Mouse (Mus musculus): ENCODE measurements around the gene Ntf5.
"Not testable (repeated sequence)": the region's sequence is repeated elsewhere in the genome, so short reads cannot be mapped to it uniquely, and the experiment has no call there.

The Ntf5 gene

DNA sequence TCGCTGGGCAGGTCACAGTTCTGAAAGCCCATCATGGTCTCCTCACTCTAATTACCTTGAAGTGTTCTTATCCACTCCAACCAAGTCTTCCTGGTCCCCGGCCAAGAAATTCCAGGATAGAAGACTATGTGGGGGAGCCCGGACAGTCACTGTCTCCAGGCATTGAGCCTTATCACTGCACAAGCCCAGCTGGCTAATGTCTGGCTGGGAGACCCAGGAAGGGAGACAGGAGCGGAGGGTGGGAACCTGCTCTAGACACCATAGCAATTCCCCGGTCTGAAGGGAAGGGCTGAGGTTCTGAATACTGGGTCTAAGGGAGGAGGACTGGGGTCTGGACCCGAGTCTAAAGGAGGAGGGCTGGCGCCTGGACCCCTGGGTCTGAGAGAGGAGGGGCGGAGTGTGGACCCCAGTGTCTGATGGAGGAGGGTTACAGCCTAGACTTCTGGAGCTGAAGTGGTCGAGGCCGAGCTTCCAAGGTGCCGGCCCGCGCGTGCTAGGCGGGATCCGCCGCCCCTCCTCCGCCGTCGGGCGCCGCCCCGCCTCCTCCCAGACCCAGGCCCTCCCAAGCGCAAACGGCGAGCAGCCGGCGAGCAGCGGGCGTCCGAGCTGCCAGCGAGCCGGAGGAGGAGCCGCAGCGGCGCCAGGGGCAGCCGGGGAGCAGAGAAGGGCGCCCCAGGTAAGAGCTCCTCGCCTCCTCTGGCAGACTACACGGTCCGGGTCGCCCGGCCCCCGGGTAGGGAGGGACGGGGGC, at the start of gene Ntf5:
Gene Ntf5, plus strand, starts transcription at position 583 of the 751 bp plus-strand sequence.
- no peak for DNase-seq (ENCODE audit: low read depth in 1 of 2, low spot score in 2 of 2)

- DNase-seq (ENCODE audit: low read depth in 1 of 2, low spot score in 2 of 2) = no peak
Measured at GRCm38 (mm10) chr7:45363983-45364382, 49.5 kb upstream of the Ntf5 start.

GRCm38 (mm10) chr7:45365742-45366651, 47.5 kb upstream of the Ntf5 start:
- DNase-seq (ENCODE audit: low read depth in 1 of 2, low spot score in 2 of 2) = no peak

DNA sequence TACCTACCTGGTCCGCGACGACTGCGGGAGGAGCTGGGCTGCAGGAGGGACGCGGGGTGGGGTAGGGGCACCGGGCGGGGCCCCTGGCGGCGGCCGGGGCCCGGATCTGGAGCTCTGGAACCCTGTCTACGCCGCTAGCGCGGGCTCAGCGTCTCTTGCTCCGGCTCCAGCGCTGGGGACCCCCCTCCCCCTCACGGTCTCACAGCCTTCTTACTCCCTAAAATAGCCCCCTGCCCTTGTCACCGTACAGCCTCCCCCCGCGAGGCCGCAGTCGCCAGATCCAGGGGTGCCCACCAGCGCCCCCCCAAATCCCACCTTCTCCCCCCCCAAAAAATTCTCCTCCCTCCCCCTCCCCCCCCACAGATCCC, 46.9 kb upstream of the Ntf5 start, which contains the start of gene Ppfia3:
Gene Ppfia3, minus strand, starts transcription at position 368 of the 368 bp plus-strand sequence.
- no peak for DNase-seq (ENCODE audit: low read depth in 1 of 2, low spot score in 2 of 2)

GRCm38 (mm10) chr7:45367020-45367880, 46.2 kb upstream of the Ntf5 start:
- DNase-seq (ENCODE audit: low read depth in 1 of 2, low spot score in 2 of 2) = peak; percentile 95 to 97

DNA sequence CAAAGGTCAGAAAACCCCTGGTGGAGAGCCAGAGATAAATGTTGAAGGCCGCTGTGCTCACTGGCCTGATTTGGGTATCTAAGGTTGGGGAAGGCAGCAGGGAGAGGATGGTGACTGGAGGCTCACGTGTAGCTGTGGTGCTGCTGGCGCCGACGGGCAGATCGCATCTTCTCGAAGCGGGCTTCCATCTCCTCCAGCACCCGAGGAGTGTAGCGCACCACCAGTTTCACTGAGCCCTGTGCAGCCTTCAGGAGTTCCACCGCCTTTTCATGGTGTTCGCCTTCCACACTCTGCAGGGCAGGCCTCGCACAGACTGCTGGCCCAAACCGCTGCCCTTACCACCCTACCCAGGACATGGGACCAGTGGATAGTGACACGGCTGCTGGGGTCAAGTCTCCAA, 45.3 kb upstream of the Ntf5 start:
- DNase-seq (ENCODE audit: low read depth in 1 of 2, low spot score in 2 of 2) = no peak

DNA sequence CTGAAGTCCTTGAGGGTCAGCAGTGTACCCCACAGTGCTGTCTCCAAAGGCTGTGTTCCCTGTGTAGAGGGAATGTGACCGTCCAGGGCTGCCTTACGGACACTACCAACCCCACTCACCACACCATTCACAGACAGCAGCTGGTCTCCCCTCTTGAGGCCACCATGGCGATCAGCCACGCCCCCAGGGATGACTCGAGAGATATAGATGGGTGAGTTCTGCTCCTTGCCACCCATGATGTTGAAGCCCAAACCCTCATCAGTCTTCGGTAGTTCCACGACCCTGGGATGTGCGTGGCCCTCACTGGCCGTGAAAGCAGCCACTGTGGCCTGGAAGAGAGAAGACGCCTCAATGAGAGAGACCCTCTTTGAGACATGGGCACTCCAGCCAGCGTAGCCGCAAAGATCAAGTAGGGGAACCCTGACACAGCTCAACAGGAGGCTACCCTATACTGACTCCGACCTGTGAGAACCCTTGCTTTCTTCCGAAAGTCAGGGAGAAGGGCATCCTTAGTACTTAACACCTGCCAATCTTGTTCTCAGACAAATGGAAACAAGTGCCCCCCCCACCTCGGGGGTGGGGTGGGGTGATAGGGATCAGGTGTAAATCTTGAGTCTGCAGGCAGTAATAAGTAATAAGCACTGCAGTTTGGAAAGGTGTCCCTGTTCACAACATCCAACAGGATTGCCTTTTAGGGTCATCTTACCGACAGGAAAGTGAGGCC, 44.3 kb upstream of the Ntf5 start:
- no peak for DNase-seq (ENCODE audit: low read depth in 1 of 2, low spot score in 2 of 2)

DNA sequence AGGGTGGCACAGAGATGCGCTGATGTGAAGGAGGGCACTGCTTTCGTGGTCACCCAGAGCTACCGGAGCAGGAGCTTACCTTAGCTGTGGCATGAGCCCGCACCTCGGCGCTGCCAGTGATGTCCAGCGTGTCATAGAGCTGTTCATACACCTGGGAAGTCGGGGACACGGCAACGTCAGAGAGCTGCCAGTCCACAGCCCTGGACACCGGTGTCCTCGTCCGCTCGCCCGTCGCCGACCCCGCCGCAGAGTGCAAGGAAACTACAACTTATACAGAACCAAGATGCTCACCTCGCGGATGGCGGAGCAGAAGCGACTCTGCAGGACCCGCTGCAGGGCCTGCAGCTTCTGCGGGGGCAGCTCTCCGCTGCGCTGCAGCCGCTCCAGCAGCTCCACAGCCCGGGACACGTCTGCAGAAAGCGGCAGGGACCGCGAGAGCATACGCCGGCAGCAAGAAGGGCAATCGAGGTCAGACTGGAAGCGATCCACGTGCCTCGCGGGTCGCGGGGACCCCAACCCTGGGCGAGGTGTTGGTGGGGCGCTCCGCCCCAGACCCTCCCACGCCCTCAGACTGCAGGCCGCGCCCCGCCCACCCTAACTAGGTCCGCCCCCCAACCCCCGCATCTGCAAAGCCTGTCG, 43.5 kb upstream of the Ntf5 start:
- no peak for DNase-seq (ENCODE audit: low read depth in 1 of 2, low spot score in 2 of 2)

- DNase-seq (ENCODE audit: low read depth in 1 of 2, low spot score in 2 of 2) = peak; percentile 42 to 55
Measured at GRCm38 (mm10) chr7:45370475-45371311, 42.8 kb upstream of the Ntf5 start, which contains the start of gene Lin7b. Gene Lin7b (minus strand): TSS chr7:45370583.

DNA sequence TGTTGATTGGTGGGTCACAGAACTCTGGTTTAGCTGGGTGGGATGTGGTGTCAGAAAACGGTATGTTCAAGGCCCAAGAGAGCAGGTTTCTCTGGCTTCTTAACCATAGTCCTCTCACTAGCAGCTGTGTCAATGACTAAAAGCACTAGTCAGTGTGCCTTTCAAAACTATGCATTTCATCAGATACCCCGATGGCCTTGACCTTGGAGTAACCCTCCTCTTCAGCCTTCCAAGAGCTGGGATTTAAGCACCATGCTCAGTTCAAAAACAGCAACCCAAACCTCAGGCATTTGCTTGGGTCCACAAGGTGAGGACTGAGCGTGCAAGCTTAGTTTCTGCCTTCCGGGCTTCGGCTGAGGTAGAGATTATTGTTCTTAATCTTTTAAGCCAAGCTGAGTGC, 41.1 kb upstream of the Ntf5 start:
- no peak for DNase-seq (ENCODE audit: low read depth in 1 of 2, low spot score in 2 of 2)

DNA sequence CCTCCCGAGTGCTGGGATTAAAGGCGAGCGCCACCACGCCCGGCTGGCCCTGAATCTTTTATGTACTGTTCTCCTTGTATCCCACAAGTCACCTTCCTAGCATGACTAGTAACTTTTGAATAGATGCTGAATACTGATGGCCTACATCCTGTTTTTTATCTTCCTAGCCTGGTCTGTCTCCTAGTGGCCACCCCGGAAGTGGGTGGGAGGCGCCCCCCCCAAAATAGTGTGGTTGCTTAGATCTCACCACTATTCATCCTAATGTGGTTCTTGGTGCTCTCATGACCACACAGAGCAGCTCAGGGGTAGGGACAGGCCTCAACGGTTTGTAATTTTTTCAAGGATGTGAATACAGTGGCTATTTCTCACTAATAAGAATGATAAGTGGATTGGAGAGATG, 38.9 kb upstream of the Ntf5 start:
- DNase-seq (ENCODE audit: low read depth in 1 of 2, low spot score in 2 of 2) = no peak

DNA sequence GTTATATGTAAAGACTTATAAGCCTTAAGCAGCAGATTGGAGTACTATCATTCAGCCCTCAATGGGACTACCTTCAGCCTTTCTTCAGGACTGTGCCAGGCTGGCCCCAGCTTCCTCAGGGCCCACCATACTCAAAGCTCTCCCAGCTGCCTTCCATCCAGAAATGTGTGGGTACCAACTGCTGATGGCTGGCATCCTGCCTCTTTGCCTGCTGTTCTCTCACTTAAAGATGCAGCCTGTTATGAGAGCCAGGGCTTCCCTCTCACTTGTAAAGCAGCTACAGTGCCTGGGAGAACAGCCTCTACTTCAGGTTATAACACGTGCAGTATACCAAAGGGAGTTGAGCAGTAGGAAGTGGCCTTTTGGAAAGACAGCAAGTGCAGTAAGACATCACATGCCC, 37.4 kb upstream of the Ntf5 start:
- no peak for DNase-seq (ENCODE audit: low read depth in 1 of 2, low spot score in 2 of 2)

GRCm38 (mm10) chr7:45386077-45386476, 27.4 kb upstream of the Ntf5 start:
- no peak for DNase-seq (ENCODE audit: low read depth in 1 of 2, low spot score in 2 of 2)

- no peak for DNase-seq (ENCODE audit: low read depth in 1 of 2, low spot score in 2 of 2)
Measured at GRCm38 (mm10) chr7:45395129-45395541, 18.4 kb upstream of the Ntf5 start.

- peak; percentile 99 to 100 for DNase-seq (ENCODE audit: low read depth in 1 of 2, low spot score in 2 of 2)
Measured at GRCm38 (mm10) chr7:45395578-45396336, 17.7 kb upstream of the Ntf5 start, which contains the start of gene Snrnp70. Gene Snrnp70 (minus strand): TSS chr7:45395742.

DNA sequence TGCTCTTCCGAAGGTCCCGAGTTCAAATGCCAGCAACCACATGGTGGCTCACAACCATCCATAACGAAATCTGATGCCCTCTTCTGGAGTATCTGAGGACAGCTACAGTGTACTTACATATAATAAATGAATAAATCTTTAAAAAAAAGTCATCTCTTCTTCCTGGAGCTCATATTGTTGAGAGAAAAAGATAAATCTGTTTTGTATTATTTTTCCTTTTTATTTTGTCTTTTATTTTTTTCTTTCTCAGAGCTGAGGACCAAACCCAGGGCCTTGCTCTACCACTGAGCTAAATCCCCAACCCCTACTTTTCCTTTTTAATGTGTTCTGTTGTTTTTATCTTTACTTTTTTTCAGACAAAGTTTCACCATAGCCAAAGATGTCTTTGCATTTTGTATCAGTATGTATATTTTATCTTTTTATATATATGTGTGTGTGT, 17.1 kb upstream of the Ntf5 start:
- DNase-seq (ENCODE audit: low read depth in 1 of 2, low spot score in 2 of 2) = not testable (repeated sequence)

DNA sequence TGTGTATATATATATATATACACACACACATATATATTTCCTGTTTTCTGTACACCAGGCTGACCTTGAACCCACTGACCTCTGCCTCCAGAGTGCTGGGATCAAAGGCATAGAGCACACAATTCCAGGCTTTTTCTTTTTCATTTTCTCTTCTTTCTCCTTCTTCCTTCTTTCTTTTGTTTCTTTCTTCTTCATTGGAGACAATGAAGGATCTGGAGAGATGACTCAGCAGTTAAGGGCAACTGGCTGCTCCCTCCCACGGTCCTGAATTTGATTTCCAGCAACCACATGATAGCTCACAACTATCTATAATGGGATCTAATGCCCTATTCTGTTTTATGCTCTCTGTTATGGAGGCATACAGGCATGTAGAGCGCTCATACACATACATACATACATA, 16.7 kb upstream of the Ntf5 start:
- no peak for DNase-seq (ENCODE audit: low read depth in 1 of 2, low spot score in 2 of 2)

DNA sequence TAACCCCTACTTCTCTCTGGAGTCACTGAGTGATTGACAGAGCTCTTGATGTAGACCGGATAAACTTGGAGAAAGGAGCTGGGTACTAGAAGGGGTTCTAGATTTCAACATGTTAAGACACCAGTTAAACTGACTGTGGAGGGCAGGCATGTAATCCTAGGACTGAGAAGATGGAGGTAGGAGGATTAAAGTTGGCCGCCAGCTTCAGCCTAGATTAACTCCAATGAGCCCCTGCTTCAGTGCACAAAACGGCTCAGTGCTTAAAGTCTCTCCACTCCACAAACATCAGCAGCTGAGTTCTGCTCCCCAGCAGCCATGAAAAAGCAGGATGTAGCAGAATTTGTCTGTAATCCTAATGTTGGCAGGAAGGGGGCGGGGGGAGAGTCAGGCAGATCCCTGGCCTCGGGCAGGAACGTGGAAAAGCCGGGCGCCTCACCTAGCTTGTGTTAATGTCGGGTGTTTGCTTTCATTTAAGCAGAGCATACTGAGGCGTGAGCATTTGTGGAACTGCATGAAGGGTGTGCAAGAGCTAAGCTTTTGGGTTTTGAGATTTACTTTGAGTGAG, 11.9 kb upstream of the Ntf5 start:
- no peak for DNase-seq (ENCODE audit: low read depth in 1 of 2, low spot score in 2 of 2)

All from monocyte, adult 2 months (primary cell).